Mouse (Mus musculus) kidney, postnatal 4 days (tissue): ENCODE measurements at regions not wholly inside any gene's neighbourhood (a gene's known extent, or its start where the extent isn't known, plus 50 kb on each side); places are given as distances from the start of the nearest gene placed in this dataset.
A peak's percentile ranks its signal among the peaks of the same experiment; 100 is the strongest.

Experiments used
- DNase-seq, 2 experiments: peaks; one replicate each; pipeline ENCODE4 v3.0.0; 2021; ENCODE audit warnings: mixed read lengths in 2 of 2

GRCm38 (mm10) chr13:31409123-31409513 is 146.8 kb upstream of the Foxq1 start:
- DNase-seq = no peak

GRCm38 (mm10) chr13:31421556-31421955 is 134.4 kb upstream of the Foxq1 start:
- DNase-seq = no peak

DNA sequence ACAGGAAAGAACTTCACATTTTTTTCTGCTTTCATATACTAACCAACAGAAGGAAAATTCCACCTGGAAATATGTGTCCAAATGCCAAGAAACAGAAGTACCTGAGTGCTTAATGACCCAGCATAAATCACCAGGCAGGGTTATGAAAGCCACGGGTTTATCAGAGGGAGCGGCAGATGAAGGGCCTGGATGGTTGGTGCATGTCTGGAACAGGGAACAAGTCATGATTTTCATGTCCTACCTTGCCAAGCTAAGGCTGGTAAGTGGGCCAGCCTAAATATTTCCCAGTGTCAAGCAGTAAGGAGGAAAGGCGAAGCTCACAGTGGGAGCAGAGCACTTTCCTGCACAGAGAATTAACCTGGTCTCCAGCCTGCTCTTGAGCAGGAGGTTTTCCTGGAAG is 132.3 kb upstream of the Foxq1 start:
- no peak for DNase-seq

GRCm38 (mm10) chr13:31425825-31426500 is 130.0 kb upstream of the Foxq1 start:
- no peak for DNase-seq

DNA sequence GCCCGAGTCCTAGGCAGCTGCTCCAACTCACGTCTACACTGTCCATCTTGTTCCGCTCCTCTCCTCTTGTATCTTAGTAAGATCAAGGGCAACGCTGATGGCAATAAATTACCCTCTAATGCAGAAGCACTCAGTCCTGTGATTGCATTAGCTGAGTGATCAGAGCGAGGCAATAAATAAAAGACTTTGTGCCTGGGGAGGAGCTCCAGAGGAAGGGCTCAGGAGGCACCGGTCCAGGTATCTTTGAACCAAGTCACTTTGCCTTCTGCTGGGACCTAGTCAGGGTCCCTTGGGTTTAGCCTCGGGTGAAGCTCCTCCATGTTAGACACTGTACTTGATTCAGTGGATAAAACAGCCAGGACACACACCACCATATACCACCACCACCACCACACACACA is 119.5 kb upstream of the Foxq1 start:
- no peak for DNase-seq

DNA sequence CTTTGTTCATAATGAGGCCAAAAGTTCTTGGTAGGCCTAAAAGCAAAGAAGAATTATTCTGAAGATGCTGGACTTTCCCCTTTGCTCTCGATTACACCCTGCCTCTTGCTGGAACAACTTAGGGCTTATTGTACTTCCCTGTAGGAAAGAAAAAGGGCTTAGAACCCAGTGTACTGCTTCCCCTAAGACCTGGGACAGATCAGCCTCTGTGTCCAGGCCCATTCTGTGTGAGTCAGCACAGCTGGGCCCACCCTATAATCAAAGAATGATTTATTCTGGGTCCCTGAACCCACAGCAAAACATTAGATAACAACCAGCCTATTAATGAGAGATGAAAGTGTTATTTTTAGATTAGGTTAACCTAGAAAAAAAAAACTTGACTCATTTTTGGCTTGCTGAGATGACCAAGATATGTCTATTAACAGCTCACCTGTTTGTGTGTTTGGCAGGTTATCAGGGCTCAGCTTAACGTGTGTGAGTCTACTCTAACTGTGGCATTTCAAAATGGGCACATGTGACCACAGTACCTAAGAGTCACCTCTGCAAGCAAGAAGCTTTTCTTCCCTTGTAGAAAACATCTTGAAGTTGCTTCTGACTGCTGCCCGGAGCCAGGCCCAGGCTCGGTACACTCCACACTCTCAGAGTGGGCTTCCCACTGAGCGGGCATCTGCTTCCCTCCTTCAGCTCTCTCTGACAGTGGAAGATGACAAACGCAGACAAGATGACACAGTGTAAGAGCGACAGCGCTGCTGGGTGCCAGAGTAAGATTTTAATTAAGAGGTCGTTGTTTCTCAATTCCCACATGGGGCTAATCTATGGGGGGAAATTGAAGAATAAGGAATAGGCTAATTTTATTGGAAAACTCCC is 115.9 kb upstream of the Foxq1 start:
- no peak for DNase-seq

- no peak for DNase-seq
These were observed 97.1 kb upstream of the Foxq1 start for GRCm38 (mm10) chr13:31458883-31459282.

DNA sequence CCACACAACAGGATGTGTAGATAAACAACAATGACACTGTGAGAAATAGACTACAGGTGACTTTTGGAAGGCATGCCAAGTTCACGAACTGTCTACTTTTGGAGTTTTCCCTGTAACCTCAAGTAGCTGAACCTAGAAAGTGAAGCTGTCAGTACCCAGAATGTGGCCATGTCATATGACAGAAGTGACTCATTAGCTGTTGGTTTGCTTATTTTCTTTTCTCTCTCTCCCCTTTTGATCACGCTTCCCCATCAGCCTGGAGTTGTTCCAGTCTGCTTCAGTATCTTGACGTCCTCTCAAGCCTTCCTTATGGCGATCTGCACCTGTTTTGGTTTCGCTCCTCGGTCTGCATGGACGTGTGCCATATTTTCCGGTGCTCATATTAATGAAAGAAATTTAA is 90.8 kb upstream of the Foxq1 start:
- no peak for DNase-seq

GRCm38 (mm10) chr13:31465711-31466110 is 90.2 kb upstream of the Foxq1 start:
- DNase-seq = no peak

GRCm38 (mm10) chr13:31468131-31468530 is 87.8 kb upstream of the Foxq1 start:
- no peak for DNase-seq

DNA sequence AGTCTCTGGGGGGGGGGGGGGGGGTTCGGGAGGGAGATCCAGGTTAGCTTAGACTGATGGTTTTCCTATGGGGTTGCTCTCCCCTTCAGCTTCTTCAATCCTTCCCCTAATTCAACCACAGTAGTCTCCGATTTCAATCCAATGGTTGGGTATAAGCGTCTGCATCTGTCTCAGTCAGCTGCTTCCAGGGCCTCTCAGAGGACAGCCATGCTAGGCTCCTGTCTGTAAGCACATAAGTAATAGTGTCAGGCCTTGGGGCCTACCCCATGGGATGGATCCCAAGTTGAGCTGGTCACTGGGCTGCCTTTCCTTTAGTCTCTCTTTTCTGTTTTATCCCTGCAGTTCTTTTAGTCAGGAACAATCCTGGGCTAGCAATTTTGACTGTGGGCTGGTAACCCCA is 87.0 kb upstream of the Foxq1 start:
- no peak for DNase-seq

- DNase-seq = no peak
These were observed 83.6 kb upstream of the Foxq1 start for GRCm38 (mm10) chr13:31472366-31472765.

GRCm38 (mm10) chr13:31472804-31473203 is 83.1 kb upstream of the Foxq1 start:
- DNase-seq = no peak

GRCm38 (mm10) chr13:31473275-31473674 is 82.7 kb upstream of the Foxq1 start:
- DNase-seq = no peak

DNA sequence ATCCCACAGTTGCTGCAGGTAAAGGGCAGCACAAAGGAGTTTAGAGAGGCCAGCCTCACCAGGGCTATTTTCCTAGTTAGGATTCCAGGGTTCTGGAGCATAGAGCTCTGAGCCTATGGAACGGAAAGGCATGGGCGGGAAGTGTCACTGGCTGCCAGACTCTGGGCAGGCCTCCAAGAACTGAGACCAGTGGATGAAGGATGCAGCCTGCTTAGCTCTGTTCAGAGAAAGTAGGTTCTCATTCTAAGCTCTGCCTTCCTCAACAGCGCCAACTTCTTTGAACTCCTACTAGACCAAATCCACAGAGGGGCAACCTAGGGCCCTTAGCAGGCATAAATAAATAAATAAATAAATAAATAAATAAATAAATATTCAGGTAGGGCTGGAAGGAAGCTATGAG is 80.1 kb upstream of the Foxq1 start:
- peak; percentile 40 to 63 for DNase-seq

GRCm38 (mm10) chr13:31477171-31477867 is 78.6 kb upstream of the Foxq1 start:
- DNase-seq = no peak

- no peak for DNase-seq
These were observed 74.7 kb upstream of the Foxq1 start for GRCm38 (mm10) chr13:31481105-31481844.

- DNase-seq = no peak
These were observed 69.6 kb upstream of the Foxq1 start for GRCm38 (mm10) chr13:31486373-31486772.

- DNase-seq = no peak
These were observed 67.7 kb upstream of the Foxq1 start for GRCm38 (mm10) chr13:31488186-31488585.

DNA sequence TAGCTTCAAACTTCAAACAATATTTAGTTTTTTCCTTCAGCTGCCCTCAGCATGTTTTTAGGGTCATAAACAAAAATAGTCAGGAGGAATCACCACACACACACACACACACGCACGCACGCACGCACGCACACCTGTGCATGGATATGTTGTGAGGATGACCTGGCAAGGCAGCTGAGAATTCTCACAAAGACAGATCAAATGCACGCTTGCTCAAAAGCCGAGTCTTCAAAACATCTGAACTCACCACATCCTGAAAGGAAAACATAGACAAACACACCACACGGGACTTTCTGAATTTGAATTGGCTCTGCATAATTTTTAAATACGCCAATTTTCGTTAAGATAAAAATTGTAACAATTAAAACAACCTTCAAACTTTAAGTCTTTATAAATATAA is 52.7 kb upstream of the Foxq1 start:
- DNase-seq = no peak

- DNase-seq = no peak
These were observed 52.1 kb upstream of the Foxq1 start for GRCm38 (mm10) chr13:31503832-31504231.

- DNase-seq = peak in 1 of 2 experiments; percentile 10
These were observed 51.6 kb upstream of the Foxq1 start for GRCm38 (mm10) chr13:31504316-31504715.

DNA sequence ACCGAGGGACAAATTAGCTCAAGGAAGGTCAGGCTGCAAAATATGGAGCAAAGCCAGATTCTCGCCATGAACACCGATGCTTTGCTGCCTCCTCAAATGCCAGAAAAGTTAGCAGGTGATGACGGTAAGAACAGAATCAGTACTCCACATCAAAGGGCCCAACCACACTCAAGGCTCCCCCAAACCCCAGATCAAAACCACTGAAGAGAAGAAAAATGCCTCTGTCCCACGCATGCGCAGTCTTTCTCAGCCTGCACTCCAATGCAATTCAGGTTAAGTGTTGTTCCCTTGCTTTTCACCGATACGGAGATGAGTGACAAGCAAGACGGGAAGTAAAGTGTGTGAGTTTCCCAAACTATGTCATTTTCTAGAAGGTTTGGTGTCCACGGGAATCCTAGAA is 50.5 kb upstream of the Foxq1 start:
- no peak for DNase-seq
